Mouse (Mus musculus): Measurements from ENCODE around the gene Fam92b. TPM values are rescaled to one million over a fixed set of nuclear protein-coding genes. Genes with fewer than 3 reads are reported as not detected.

The Fam92b gene
- polyA plus RNA-seq, 1 experiment from 2014 or later, result 2.1 TPM

- H3K4me1 ChIP-seq (replicated peaks; ENCODE audit: control insufficient read depth, insufficient read depth, low read length), result peaks cover 14% of the 10 kb centered on the region
- no peak overlapping the region for H3K27ac ChIP-seq (ENCODE audit: low read depth, low read length)
- ATAC-seq (ENCODE audit: low FRiP score), result no peak
Measured at GRCm38 (mm10) chr8:120213229-120213628, 36.0 kb upstream of the Fam92b start.

DNA sequence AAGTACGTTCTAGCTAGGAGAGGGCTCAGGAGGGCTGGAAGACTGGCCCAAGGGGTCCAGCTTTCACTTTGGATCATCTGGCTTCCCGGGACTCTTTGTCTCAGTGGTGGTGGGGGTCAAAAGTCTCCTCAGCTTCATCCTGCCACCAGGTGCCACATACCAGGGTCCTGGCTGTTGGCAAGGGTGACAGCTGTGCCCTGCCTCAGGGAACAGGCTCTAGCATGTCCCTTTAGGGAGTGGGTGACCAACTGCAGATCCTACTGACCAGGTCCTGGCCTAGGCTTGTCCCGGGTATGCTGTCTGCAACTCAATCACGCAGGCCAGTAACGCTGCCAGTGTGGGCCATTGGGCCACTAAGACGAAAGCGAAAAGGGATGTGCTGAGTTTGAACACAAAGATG, 35.3 kb upstream of the Fam92b start:
- Histone ChIP-seq H3K9ac (ENCODE audit: low read depth, low read length) (no peak overlapping the region), H3K4me3 (ENCODE audit: low read depth, low read length) (no peak overlapping the region), H3K27ac (ENCODE audit: low read depth, low read length) (no peak overlapping the region), H3K4me1 (replicated peaks; ENCODE audit: control insufficient read depth, insufficient read depth, low read length) (peaks cover 13% of the 10 kb centered on the region), H3K36me3 (ENCODE audit: control insufficient read depth, insufficient read depth, low read length) (no peaks in the 10 kb centered on the region), H3K27me3 (ENCODE audit: control insufficient read depth, insufficient read depth, low read length) (no peaks in the 10 kb centered on the region), H3K4me2 (replicated peaks; ENCODE audit: low read depth, low read length) (no peak overlapping the region), H3K9me3 (ENCODE audit: control insufficient read depth, low read length) (no peaks in the 10 kb centered on the region)
- DNase-seq (ENCODE audit: low spot score), result no peak
- no peak for ATAC-seq (ENCODE audit: low FRiP score)
- 89% methylated on average over 7 of the region's 7 CpGs for WGBS

More at GRCm38 (mm10) chr8:120213229-120213628, 36.0 kb upstream of the Fam92b start:
- WGBS, result 92% methylated on average over 3 of the region's 3 CpGs
- no peak for DNase-seq (ENCODE audit: low spot score)
- H3K4me3 ChIP-seq (ENCODE audit: low read depth, low read length), result no peak overlapping the region
- no peak overlapping the region for H3K4me2 ChIP-seq (replicated peaks; ENCODE audit: low read depth, low read length)
- no peaks in the 10 kb centered on the region for H3K9me3 ChIP-seq (ENCODE audit: control insufficient read depth, low read length)
- H3K9ac ChIP-seq (ENCODE audit: low read depth, low read length), result no peak overlapping the region
- no peaks in the 10 kb centered on the region for H3K27me3 ChIP-seq (ENCODE audit: control insufficient read depth, insufficient read depth, low read length)
- H3K36me3 ChIP-seq (ENCODE audit: control insufficient read depth, insufficient read depth, low read length), result no peaks in the 10 kb centered on the region

DNA sequence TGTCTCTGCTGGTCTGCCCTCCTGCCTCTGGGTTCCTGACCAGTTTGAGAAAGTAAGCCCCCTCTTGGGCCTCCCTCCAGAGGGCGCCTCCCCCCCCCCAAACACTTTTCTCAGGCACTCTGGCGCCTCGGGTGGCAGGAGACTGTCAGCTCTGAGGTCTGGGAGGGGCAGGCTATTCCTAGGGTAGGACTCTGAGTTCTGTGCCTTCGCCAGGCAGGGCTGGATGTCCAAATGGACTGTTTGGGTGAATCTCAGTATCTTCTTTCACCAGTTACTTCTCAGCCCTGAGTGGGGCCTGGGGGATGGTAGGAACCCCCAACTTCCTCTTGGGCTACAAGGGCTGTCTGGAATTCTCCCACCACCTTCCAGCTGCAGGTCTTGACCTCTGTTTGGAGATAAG, 34.1 kb upstream of the Fam92b start:
- no peaks in the 10 kb centered on the region for H3K9me3 ChIP-seq (ENCODE audit: control insufficient read depth, low read length)
- DNase-seq (ENCODE audit: low spot score), result peak; percentile 42
- no peak overlapping the region for H3K4me2 ChIP-seq (replicated peaks; ENCODE audit: low read depth, low read length)
- H3K27me3 ChIP-seq (ENCODE audit: control insufficient read depth, insufficient read depth, low read length), result no peaks in the 10 kb centered on the region
- no peak overlapping the region for H3K9ac ChIP-seq (ENCODE audit: low read depth, low read length)
- H3K4me1 ChIP-seq (replicated peaks; ENCODE audit: control insufficient read depth, insufficient read depth, low read length), result peaks cover 7% of the 10 kb centered on the region
- H3K27ac ChIP-seq (ENCODE audit: low read depth, low read length), result no peak overlapping the region
- WGBS, result 10% methylated on average over 4 of the region's 4 CpGs
- no peaks in the 10 kb centered on the region for H3K36me3 ChIP-seq (ENCODE audit: control insufficient read depth, insufficient read depth, low read length)
- ATAC-seq (ENCODE audit: low FRiP score), result 0 out of 2 replicates have a peak, but pooled peaks have one; percentile 33
- no peak overlapping the region for H3K4me3 ChIP-seq (ENCODE audit: low read depth, low read length)

DNA sequence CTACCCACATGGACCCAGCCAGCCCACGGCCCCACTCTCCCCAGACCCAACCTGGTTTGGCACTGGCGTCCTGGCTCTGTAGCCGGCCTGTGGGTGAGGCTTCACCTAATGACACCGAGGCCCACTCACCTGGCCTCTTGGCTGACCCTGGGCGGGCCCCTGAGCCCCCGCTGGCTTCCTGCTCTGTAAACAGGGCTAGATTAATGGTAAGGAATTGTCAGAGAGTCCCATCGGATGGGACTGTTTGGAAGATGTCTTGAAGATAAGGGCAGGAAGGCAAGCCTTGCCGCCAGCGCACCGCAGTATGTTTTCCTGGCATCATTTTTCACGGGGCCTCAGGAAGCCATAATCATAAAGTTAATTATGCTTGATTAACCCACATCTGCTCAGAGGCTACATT, 30.8 kb upstream of the Fam92b start:
- ATAC-seq (ENCODE audit: low FRiP score), result no peak
- no peak overlapping the region for H3K27ac ChIP-seq (ENCODE audit: low read depth, low read length)
- no peak for DNase-seq (ENCODE audit: low spot score)
- H3K36me3 ChIP-seq (ENCODE audit: control insufficient read depth, insufficient read depth, low read length), result no peaks in the 10 kb centered on the region
- H3K4me2 ChIP-seq (replicated peaks; ENCODE audit: low read depth, low read length), result no peak overlapping the region
- H3K9ac ChIP-seq (ENCODE audit: low read depth, low read length), result no peak overlapping the region
- peaks cover 4% of the 10 kb centered on the region for H3K4me1 ChIP-seq (replicated peaks; ENCODE audit: control insufficient read depth, insufficient read depth, low read length)
- H3K27me3 ChIP-seq (ENCODE audit: control insufficient read depth, insufficient read depth, low read length), result no peaks in the 10 kb centered on the region
- no peak overlapping the region for H3K4me3 ChIP-seq (ENCODE audit: low read depth, low read length)
- 70% methylated on average over 11 of the region's 11 CpGs for WGBS
- no peaks in the 10 kb centered on the region for H3K9me3 ChIP-seq (ENCODE audit: control insufficient read depth, low read length)

GRCm38 (mm10) chr8:120207364-120207763, 30.1 kb upstream of the Fam92b start:
- WGBS, result 82% methylated on average over 8 of the region's 8 CpGs
- Histone ChIP-seq H3K9ac (ENCODE audit: low read depth, low read length) (no peak overlapping the region), H3K4me1 (replicated peaks; ENCODE audit: control insufficient read depth, insufficient read depth, low read length) (peaks cover 4% of the 10 kb centered on the region), H3K27ac (ENCODE audit: low read depth, low read length) (no peak overlapping the region), H3K9me3 (ENCODE audit: control insufficient read depth, low read length) (no peaks in the 10 kb centered on the region), H3K27me3 (ENCODE audit: control insufficient read depth, insufficient read depth, low read length) (no peaks in the 10 kb centered on the region), H3K36me3 (ENCODE audit: control insufficient read depth, insufficient read depth, low read length) (no peaks in the 10 kb centered on the region), H3K4me3 (ENCODE audit: low read depth, low read length) (no peak overlapping the region), H3K4me2 (replicated peaks; ENCODE audit: low read depth, low read length) (no peak overlapping the region)
- no peak for DNase-seq (ENCODE audit: low spot score)
- no peak for ATAC-seq (ENCODE audit: low FRiP score)

- no peaks in the 10 kb centered on the region for H3K9me3 ChIP-seq (ENCODE audit: control insufficient read depth, low read length)
- H3K4me2 ChIP-seq (replicated peaks; ENCODE audit: low read depth, low read length), result no peak overlapping the region
- H3K27ac ChIP-seq (ENCODE audit: low read depth, low read length), result no peak overlapping the region
- DNase-seq (ENCODE audit: low spot score), result no peak
- H3K36me3 ChIP-seq (ENCODE audit: control insufficient read depth, insufficient read depth, low read length), result no peaks in the 10 kb centered on the region
- no peak for ATAC-seq (ENCODE audit: low FRiP score)
- H3K9ac ChIP-seq (ENCODE audit: low read depth, low read length), result no peak overlapping the region
- no peak overlapping the region for H3K4me3 ChIP-seq (ENCODE audit: low read depth, low read length)
- no peaks in the 10 kb centered on the region for H3K27me3 ChIP-seq (ENCODE audit: control insufficient read depth, insufficient read depth, low read length)
- H3K4me1 ChIP-seq (replicated peaks; ENCODE audit: control insufficient read depth, insufficient read depth, low read length), result peaks cover 4% of the 10 kb centered on the region; the same call in 1 of the 2 replicates
- 87% methylated on average over 9 of the region's 9 CpGs for WGBS
Measured at GRCm38 (mm10) chr8:120205916-120206315, 28.6 kb upstream of the Fam92b start.

GRCm38 (mm10) chr8:120204736-120205360, 27.6 kb upstream of the Fam92b start:
- H3K4me3 ChIP-seq (ENCODE audit: low read depth, low read length), result no peak overlapping the region
- no peaks in the 10 kb centered on the region; the same call in 1 of the 2 replicates for H3K4me1 ChIP-seq (replicated peaks; ENCODE audit: control insufficient read depth, insufficient read depth, low read length)
- no peak overlapping the region for H3K27ac ChIP-seq (ENCODE audit: low read depth, low read length)
- no peak overlapping the region for H3K4me2 ChIP-seq (replicated peaks; ENCODE audit: low read depth, low read length)
- no peak overlapping the region for H3K9ac ChIP-seq (ENCODE audit: low read depth, low read length)
- ATAC-seq (ENCODE audit: low FRiP score) (no peak), DNase-seq (ENCODE audit: low spot score) (no peak)
- no peaks in the 10 kb centered on the region for H3K27me3 ChIP-seq (ENCODE audit: control insufficient read depth, insufficient read depth, low read length)
- H3K36me3 ChIP-seq (ENCODE audit: control insufficient read depth, insufficient read depth, low read length), result no peaks in the 10 kb centered on the region
- H3K9me3 ChIP-seq (ENCODE audit: control insufficient read depth, low read length), result no peaks in the 10 kb centered on the region
- WGBS, result 85% methylated on average over 7 of the region's 7 CpGs

GRCm38 (mm10) chr8:120202546-120202945, 25.3 kb upstream of the Fam92b start:
- H3K9ac ChIP-seq (ENCODE audit: low read depth, low read length), result no peak overlapping the region
- H3K4me1 ChIP-seq (replicated peaks; ENCODE audit: control insufficient read depth, insufficient read depth, low read length), result no peaks in the 10 kb centered on the region
- ATAC-seq (ENCODE audit: low FRiP score), result no peak
- 79% methylated on average over 3 of the region's 3 CpGs for WGBS
- no peak overlapping the region for H3K4me3 ChIP-seq (ENCODE audit: low read depth, low read length)
- DNase-seq (ENCODE audit: low spot score), result no peak
- H3K27ac ChIP-seq (ENCODE audit: low read depth, low read length), result no peak overlapping the region
- H3K9me3 ChIP-seq (ENCODE audit: control insufficient read depth, low read length), result no peaks in the 10 kb centered on the region
- H3K36me3 ChIP-seq (ENCODE audit: control insufficient read depth, insufficient read depth, low read length), result no peaks in the 10 kb centered on the region
- H3K27me3 ChIP-seq (ENCODE audit: control insufficient read depth, insufficient read depth, low read length), result no peaks in the 10 kb centered on the region
- no peak overlapping the region for H3K4me2 ChIP-seq (replicated peaks; ENCODE audit: low read depth, low read length)

GRCm38 (mm10) chr8:120201351-120201750, 24.1 kb upstream of the Fam92b start:
- Histone ChIP-seq H3K4me2 (replicated peaks; ENCODE audit: low read depth, low read length) (no peak overlapping the region), H3K27ac (ENCODE audit: low read depth, low read length) (no peak overlapping the region), H3K9ac (ENCODE audit: low read depth, low read length) (no peak overlapping the region), H3K4me3 (ENCODE audit: low read depth, low read length) (no peak overlapping the region), H3K36me3 (ENCODE audit: control insufficient read depth, insufficient read depth, low read length) (no peaks in the 10 kb centered on the region), H3K4me1 (replicated peaks; ENCODE audit: control insufficient read depth, insufficient read depth, low read length) (no peaks in the 10 kb centered on the region), H3K27me3 (ENCODE audit: control insufficient read depth, insufficient read depth, low read length) (no peaks in the 10 kb centered on the region), H3K9me3 (ENCODE audit: control insufficient read depth, low read length) (no peaks in the 10 kb centered on the region)
- no peak for DNase-seq (ENCODE audit: low spot score)
- no peak for ATAC-seq (ENCODE audit: low FRiP score)
- 81% methylated on average over 6 of the region's 6 CpGs for WGBS
